ENCODE assay signal across 8 mouse cellular contexts in genomic region chr5:140647031-140647760, GRCm38 (mm10). TPM values are rescaled to one million over a fixed set of nuclear protein-coding genes. Genes with fewer than 3 reads are reported as not detected.
A peak's percentile ranks its signal among the peaks of the same experiment; 100 is the strongest.
DNase-seq lines count a peak whose midpoint lies in the region; ATAC-seq and TF ChIP-seq lines count a peak whose summit lies in the region.

No protein-coding gene starts in this region.

- peaks cover 12% of the 10 kb centered on the region for H3K4me1 ChIP-seq in kidney, adult 2 months (ENCODE audit: control insufficient read depth, insufficient read depth, low read length)
- H3K4me1 ChIP-seq in intestine, embryonic 15.5 days (replicated peaks) = peaks cover 54% of the 10 kb centered on the region
- H3K4me1 ChIP-seq in midbrain, postnatal 0 days (ENCODE audit: insufficient read depth, low read length) = peaks cover 24% of the 10 kb centered on the region

- ATAC-seq in intestine, embryonic 15.5 days = no peak
- ATAC-seq in midbrain, postnatal 0 days (ENCODE audit: low FRiP score) = no peak
- no peak for ATAC-seq in activated CD4-positive, CD25-positive, alpha-beta regulatory T cell, adult 4 months

- peak overlapping the region; percentile 100 for H3K9ac ChIP-seq in intestine, embryonic 15.5 days
- H3K9ac ChIP-seq in midbrain, postnatal 0 days (replicated peaks; ENCODE audit: low read length, poor library complexity, severe bottlenecking) = peak overlapping the region; percentile 100

- no peak overlapping the region for H3K27ac ChIP-seq in kidney, adult 2 months (ENCODE audit: insufficient read depth, low read depth, low read length)
- H3K27ac ChIP-seq in intestine, embryonic 15.5 days = peak overlapping the region; percentile 86
- peak overlapping the region; percentile 93 for H3K27ac ChIP-seq in midbrain, postnatal 0 days (ENCODE audit: low read depth, low read length)

- DNase-seq in kidney, adult 2 months = no peak
- no peak for DNase-seq in kidney, postnatal 25 days
- DNase-seq in Muller cell, postnatal 12 days (ENCODE audit: inconsistent ontology term) = peak; percentile 61
- peak; percentile 43 for DNase-seq in cerebellum, adult 9-11 months
- DNase-seq in midbrain, postnatal 0 days (ENCODE audit: low spot score) = no peak
- DNase-seq in thymus, postnatal 14 days = no peak

- peak overlapping the region; percentile 91 for H3K4me2 ChIP-seq in intestine, embryonic 15.5 days (replicated peaks)
- peak overlapping the region; percentile 98 for H3K4me2 ChIP-seq in midbrain, postnatal 0 days (ENCODE audit: low read depth, low read length, poor library complexity, severe bottlenecking)

- whole genome bisulfite sequencing in kidney, adult 2 months = 67% methylated on average over 13 of the region's 13 CpGs
- 59% methylated on average over 13 of the region's 13 CpGs for WGBS in intestine, embryonic 15.5 days
- 11% methylated on average over 13 of the region's 13 CpGs for WGBS in midbrain, postnatal 0 days

- H3K9me3 ChIP-seq in intestine, embryonic 15.5 days = no peaks in the 10 kb centered on the region
- H3K9me3 ChIP-seq in midbrain, postnatal 0 days (ENCODE audit: low read length) = no peaks in the 10 kb centered on the region

- no peaks in the 10 kb centered on the region for H3K36me3 ChIP-seq in kidney, adult 2 months (ENCODE audit: control insufficient read depth, insufficient read depth, low read length)
- peaks cover 11% of the 10 kb centered on the region; the same call in 1 of the 2 replicates for H3K36me3 ChIP-seq in intestine, embryonic 15.5 days
- H3K36me3 ChIP-seq in midbrain, postnatal 0 days (ENCODE audit: insufficient read depth, low read length) = 0 out of 2 replicates have a peak, but pooled peaks cover 3% of the 10 kb centered on the region

- no peak for TF ChIP-seq CTCF in kidney, adult 2 months (conservative IDR thresholded peaks at IDR 0.05; ENCODE audit: insufficient read depth, insufficient read length, low read depth, low read length)
- TF ChIP-seq CTCF in midbrain, postnatal 0 days (IDR thresholded peaks at IDR 0.05) = no peak

- no peaks in the 10 kb centered on the region for H3K27me3 ChIP-seq in kidney, adult 2 months (replicated peaks; ENCODE audit: control insufficient read depth, insufficient read depth, low read length)
- H3K27me3 ChIP-seq in intestine, embryonic 15.5 days (replicated peaks) = no peaks in the 10 kb centered on the region
- no peaks in the 10 kb centered on the region for H3K27me3 ChIP-seq in midbrain, postnatal 0 days (ENCODE audit: insufficient read depth, low read length)

- TF ChIP-seq POLR2A in kidney, adult 2 months (IDR thresholded peaks at IDR 0.05; ENCODE audit: low read depth, low read length) = no peak

- peak overlapping the region; percentile 61; the same call in 1 of the 2 replicates for H3K4me3 ChIP-seq in kidney, adult 2 months (ENCODE audit: insufficient read depth, low read depth, low read length)
- H3K4me3 ChIP-seq in intestine, embryonic 15.5 days (replicated peaks) = peak overlapping the region; percentile 97
- peak overlapping the region; percentile 97 for H3K4me3 ChIP-seq in midbrain, postnatal 0 days (ENCODE audit: low read depth, low read length)

RNA-seq across cellular contexts. Expression of gene Ttyh3, which starts 1.6 kb away (rescaled TPM):
- 33.5 and 35.6 TPM in 2 replicates for polyA plus RNA-seq in kidney, adult 2 months (2012; rRNA removed)
- 34.5 and 34.7 TPM in 2 replicates for polyA plus RNA-seq in intestine, embryonic 15.5 days (2015; fragmentation: Nextera tagmentation; extraction: Ambion mirVana)
- total RNA-seq in midbrain, postnatal 0 days (2014; rRNA removed) = 196 and 204 TPM in 2 replicates
- polyA plus RNA-seq in midbrain, postnatal 0 days (2015; fragmentation: Nextera tagmentation; extraction: Ambion mirVana) = 52.0 and 56.6 TPM in 2 replicates
- 1 to 10 TPM; 5.2 to 5.6 TPM for polyA plus RNA-seq in activated CD4-positive, CD25-positive, alpha-beta regulatory T cell, adult 4 months (2017; shearing (Covaris generic))

RNA-seq across cellular contexts. Expression of gene Lfng, which starts 40.1 kb away (rescaled TPM):
- 37.8 and 43.3 TPM in 2 replicates for polyA plus RNA-seq in kidney, adult 2 months (2012; rRNA removed)
- 14.8 and 16.0 TPM in 2 replicates for polyA plus RNA-seq in intestine, embryonic 15.5 days (2015; fragmentation: Nextera tagmentation; extraction: Ambion mirVana)
- 55.6 and 56.6 TPM in 2 replicates for total RNA-seq in midbrain, postnatal 0 days (2014; rRNA removed)
- polyA plus RNA-seq in midbrain, postnatal 0 days (2015; fragmentation: Nextera tagmentation; extraction: Ambion mirVana) = 20.1 and 22.5 TPM in 2 replicates
- 10 to 100 TPM; 33.9 to 35.5 TPM for polyA plus RNA-seq in activated CD4-positive, CD25-positive, alpha-beta regulatory T cell, adult 4 months (2017; shearing (Covaris generic))

RNA-seq across cellular contexts. Expression of gene Iqce, which starts 55.0 kb away (rescaled TPM):
- 23.1 and 27.2 TPM in 2 replicates for polyA plus RNA-seq in kidney, adult 2 months (2012; rRNA removed)
- 18.8 and 19.4 TPM in 2 replicates for polyA plus RNA-seq in intestine, embryonic 15.5 days (2015; fragmentation: Nextera tagmentation; extraction: Ambion mirVana)
- total RNA-seq in midbrain, postnatal 0 days (2014; rRNA removed) = 36.4 and 38.6 TPM in 2 replicates
- 30.4 and 37.2 TPM in 2 replicates for polyA plus RNA-seq in midbrain, postnatal 0 days (2015; fragmentation: Nextera tagmentation; extraction: Ambion mirVana)
- 10 to 100 TPM; 16.8 to 21.2 TPM for polyA plus RNA-seq in activated CD4-positive, CD25-positive, alpha-beta regulatory T cell, adult 4 months (2017; shearing (Covaris generic))

RNA-seq across cellular contexts. Expression of gene Brat1, which starts 57.6 kb away (rescaled TPM):
- 16.3 and 20.4 TPM in 2 replicates for polyA plus RNA-seq in kidney, adult 2 months (2012; rRNA removed)
- polyA plus RNA-seq in intestine, embryonic 15.5 days (2015; fragmentation: Nextera tagmentation; extraction: Ambion mirVana) = 18.9 and 20.3 TPM in 2 replicates
- total RNA-seq in midbrain, postnatal 0 days (2014; rRNA removed) = 37.1 and 40.3 TPM in 2 replicates
- 16.4 and 17.9 TPM in 2 replicates for polyA plus RNA-seq in midbrain, postnatal 0 days (2015; fragmentation: Nextera tagmentation; extraction: Ambion mirVana)
- 10 to 100 TPM; 10.3 to 15.2 TPM for polyA plus RNA-seq in activated CD4-positive, CD25-positive, alpha-beta regulatory T cell, adult 4 months (2017; shearing (Covaris generic))

Comparison
In these comparisons a context has a peak if more than half of its experiments do, and no peak if none do; other contexts are left out.
1. DNase-seq: peak in Muller cell, postnatal 12 days (single experiment) and cerebellum, adult 9-11 months (single experiment); none in kidney, adult 2 months (single experiment), kidney, postnatal 25 days (0 of 2), midbrain, postnatal 0 days (single experiment) and thymus, postnatal 14 days (single experiment).
2. Peak in every context shown above with its lines, with median percentiles within 50 percentile points of each other: H3K4me3 ChIP-seq.